Mouse (Mus musculus) E14TG2a.4 (cell line): Measurements from ENCODE around the gene Adam19.
A peak's percentile ranks its signal among the peaks of the same experiment; 100 is the strongest.

ENCODE experiments used
- H3K27me3 ChIP-seq: 2 replicates; pipeline ENCODE4 v1.6.1; 2014; ENCODE audit warnings: low read length, control low read depth; ENCODE audit not compliant: insufficient read depth
- H3K36me3 ChIP-seq: 2 replicates; pipeline ENCODE4 v1.6.1; 2014; ENCODE audit warnings: low read length, control low read depth; ENCODE audit not compliant: insufficient read depth
- H3K4me1 ChIP-seq: replicated peaks from 2 replicates; pipeline ENCODE4 v1.6.1; 2014; ENCODE audit warnings: low read depth, low read length, control low read depth
- H3K4me3 ChIP-seq: replicated peaks from 2 replicates; pipeline ENCODE4 v1.5.1; 2014; ENCODE audit warnings: mild to moderate bottlenecking, low read length
- H3K9me3 ChIP-seq: 2 replicates; pipeline ENCODE4 v1.6.1; 2014; ENCODE audit warnings: low read length, control low read depth
- CTCF ChIP-seq: conservative IDR thresholded peaks from 2 replicates; pipeline ENCODE4 v1.5.1; 2014; ENCODE audit warnings: low read length
- NANOG ChIP-seq: IDR thresholded peaks from 2 replicates; pipeline ENCODE4 v1.6.1; 2014; ENCODE audit warnings: borderline replicate concordance, low read length, mixed read lengths
- POU5F1 ChIP-seq: IDR thresholded peaks from 2 replicates; pipeline ENCODE4 v1.6.1; 2014; ENCODE audit warnings: low read length, borderline replicate concordance

The Adam19 gene

GRCm38 (mm10) chr11:46113211-46113610 is 57.4 kb downstream of the Adam19 start:
- H3K27me3 ChIP-seq, result no peaks in the 10 kb centered on the region
- peak overlapping the region; percentile 66; the same call in 1 of the 2 replicates for H3K4me3 ChIP-seq
- peaks cover 74% of the 10 kb centered on the region for H3K4me1 ChIP-seq
- peaks cover 84% of the 10 kb centered on the region for H3K36me3 ChIP-seq
- TF ChIP-seq POU5F1, result no peak
- TF ChIP-seq CTCF, result no peak
- peaks cover 25% of the 10 kb centered on the region for H3K9me3 ChIP-seq

- peaks cover 84% of the 10 kb centered on the region for H3K4me1 ChIP-seq
- H3K4me3 ChIP-seq, result peak overlapping the region; percentile 66
- no peak for TF ChIP-seq NANOG
- TF ChIP-seq POU5F1, result no peak
- no peak for TF ChIP-seq CTCF
- no peaks in the 10 kb centered on the region for H3K27me3 ChIP-seq
- H3K9me3 ChIP-seq, result peaks cover 31% of the 10 kb centered on the region
- H3K36me3 ChIP-seq, result peaks cover 91% of the 10 kb centered on the region
These were observed 58.4 kb downstream of the Adam19 start for GRCm38 (mm10) chr11:46114221-46114620.

- Histone ChIP-seq H3K27me3 (no peaks in the 10 kb centered on the region), H3K4me1 (peaks cover 89% of the 10 kb centered on the region), H3K36me3 (peaks cover 91% of the 10 kb centered on the region), H3K9me3 (peaks cover 31% of the 10 kb centered on the region), H3K4me3 (peak overlapping the region; percentile 66)
- peak; percentile 66; the same call in 1 of the 2 replicates for TF ChIP-seq NANOG
- TF ChIP-seq POU5F1, result no peak
These were observed 59.2 kb downstream of the Adam19 start for GRCm38 (mm10) chr11:46115011-46115410.

- Histone ChIP-seq H3K4me1 (peaks cover 89% of the 10 kb centered on the region), H3K27me3 (no peaks in the 10 kb centered on the region), H3K9me3 (peaks cover 31% of the 10 kb centered on the region), H3K4me3 (peak overlapping the region; percentile 66), H3K36me3 (peaks cover 91% of the 10 kb centered on the region)
- TF ChIP-seq POU5F1 (no peak), NANOG (no peak), CTCF (no peak)
These were observed 59.8 kb downstream of the Adam19 start for GRCm38 (mm10) chr11:46115411-46116173.

- Histone ChIP-seq H3K9me3 (peaks cover 31% of the 10 kb centered on the region), H3K4me3 (peak overlapping the region; percentile 66; the same call in 1 of the 2 replicates), H3K4me1 (peaks cover 93% of the 10 kb centered on the region), H3K27me3 (no peaks in the 10 kb centered on the region), H3K36me3 (peaks cover 92% of the 10 kb centered on the region)
- TF ChIP-seq CTCF (no peak), POU5F1 (no peak), NANOG (no peak)
These were observed 60.7 kb downstream of the Adam19 start for GRCm38 (mm10) chr11:46116510-46116909.

GRCm38 (mm10) chr11:46119624-46120023 is 63.8 kb downstream of the Adam19 start:
- H3K9me3 ChIP-seq, result peaks cover 31% of the 10 kb centered on the region
- no peaks in the 10 kb centered on the region for H3K27me3 ChIP-seq
- TF ChIP-seq NANOG, result no peak
- TF ChIP-seq CTCF, result no peak
- no peak for TF ChIP-seq POU5F1
- peaks cover 92% of the 10 kb centered on the region for H3K4me1 ChIP-seq
- peaks cover 89% of the 10 kb centered on the region for H3K36me3 ChIP-seq
- peak overlapping the region; percentile 13 for H3K4me3 ChIP-seq

- Histone ChIP-seq H3K4me3 (peak overlapping the region; percentile 14; the same call in 1 of the 2 replicates), H3K36me3 (peaks cover 90% of the 10 kb centered on the region), H3K9me3 (peaks cover 31% of the 10 kb centered on the region), H3K27me3 (no peaks in the 10 kb centered on the region), H3K4me1 (peaks cover 93% of the 10 kb centered on the region)
- TF ChIP-seq CTCF (no peak), POU5F1 (no peak), NANOG (no peak)
These were observed 64.3 kb downstream of the Adam19 start for GRCm38 (mm10) chr11:46120084-46120483.

GRCm38 (mm10) chr11:46121666-46122065 is 65.9 kb downstream of the Adam19 start:
- peaks cover 94% of the 10 kb centered on the region for H3K36me3 ChIP-seq
- TF ChIP-seq NANOG, result peak; percentile 93
- TF ChIP-seq POU5F1, result no peak
- H3K27me3 ChIP-seq, result no peaks in the 10 kb centered on the region
- peak overlapping the region; percentile 32 for H3K4me3 ChIP-seq
- H3K9me3 ChIP-seq, result peaks cover 25% of the 10 kb centered on the region
- H3K4me1 ChIP-seq, result peaks cover 87% of the 10 kb centered on the region
